Mouse (Mus musculus): ENCODE data around the gene Snx29.
"Not testable (repeated sequence)": the region's sequence is repeated elsewhere in the genome, so short reads cannot be mapped to it uniquely, and the experiment has no call there.

Gene Snx29

DNA sequence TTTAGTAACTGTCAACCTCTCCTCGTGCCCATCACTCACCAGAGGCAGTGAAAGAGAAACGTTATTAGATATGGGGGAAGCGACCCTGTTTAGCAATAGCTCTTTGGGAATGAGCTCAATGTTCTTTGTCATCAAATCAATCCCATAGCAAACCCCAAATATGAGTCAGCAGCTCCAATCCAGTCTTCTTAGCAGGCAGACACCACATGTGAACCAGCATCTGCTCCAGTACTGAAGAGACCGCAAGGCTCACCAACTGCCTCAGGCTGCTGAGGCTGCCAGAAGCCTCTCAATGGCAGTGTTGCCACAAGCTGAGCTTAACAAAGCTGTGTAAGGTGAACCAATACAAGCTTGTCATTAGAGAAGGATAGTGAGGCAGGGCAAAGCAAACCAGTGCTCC lies 177.4 kb downstream of the Snx29 start:
- no peak for DNase-seq

DNA sequence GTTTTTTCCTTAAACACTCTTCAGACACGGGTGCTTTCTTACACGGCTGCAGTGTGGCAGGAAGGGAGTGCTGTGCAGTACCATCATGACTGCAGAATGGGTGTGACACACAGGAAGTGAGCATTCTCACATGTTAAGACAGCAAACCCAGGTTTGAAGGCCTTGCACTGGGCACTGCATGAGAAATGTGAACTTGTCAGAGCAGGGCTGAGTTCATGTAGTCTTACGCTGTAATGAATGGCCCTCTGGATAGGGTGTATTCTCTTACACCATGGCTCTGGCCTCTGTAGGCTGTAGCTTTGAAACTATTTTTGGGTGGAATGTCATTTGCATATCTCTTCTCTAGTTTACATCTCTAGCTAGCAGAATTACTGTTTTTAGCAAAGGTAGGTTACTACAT lies 178.4 kb downstream of the Snx29 start:
- no peak for DNase-seq

- no peak for DNase-seq
Observed at GRCm38 (mm10) chr16:11501611-11502010, 178.9 kb downstream of the Snx29 start.

GRCm38 (mm10) chr16:11504666-11505491 lies 182.2 kb downstream of the Snx29 start:
- DNase-seq, result no peak

DNA sequence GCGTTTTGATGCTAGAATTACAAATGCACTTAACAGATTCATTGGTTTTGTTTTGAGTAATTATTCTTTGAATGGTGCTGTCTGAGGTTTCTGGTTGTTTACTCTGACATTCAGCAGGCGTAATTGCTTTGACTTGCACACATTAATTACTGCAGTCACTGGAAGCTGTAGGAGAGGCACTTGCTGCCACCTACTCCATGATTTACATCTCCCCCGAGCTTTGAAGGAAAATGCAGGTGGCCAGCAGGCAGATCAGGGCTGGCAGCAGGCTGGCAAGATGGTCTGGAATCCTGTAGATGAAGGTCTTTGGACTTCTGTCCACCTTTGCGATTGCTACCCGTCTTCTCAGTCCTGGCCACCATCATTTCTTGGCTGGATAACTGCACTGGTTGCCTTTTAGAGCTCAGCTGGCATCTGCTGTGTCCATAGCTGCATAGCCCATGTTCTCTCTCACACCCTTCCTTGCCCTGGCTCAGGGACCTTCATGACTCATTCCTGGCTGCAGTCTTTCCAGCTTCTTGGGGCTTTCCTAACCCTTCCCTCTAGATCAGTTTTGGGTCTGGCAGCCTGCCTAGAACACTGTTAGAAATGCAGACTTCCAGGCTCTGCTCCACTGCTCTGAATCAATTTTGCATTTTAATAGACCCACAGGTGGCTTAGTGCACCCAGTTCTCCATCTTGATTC lies 182.9 kb downstream of the Snx29 start:
- peak; percentile 72 to 80 for DNase-seq

DNA sequence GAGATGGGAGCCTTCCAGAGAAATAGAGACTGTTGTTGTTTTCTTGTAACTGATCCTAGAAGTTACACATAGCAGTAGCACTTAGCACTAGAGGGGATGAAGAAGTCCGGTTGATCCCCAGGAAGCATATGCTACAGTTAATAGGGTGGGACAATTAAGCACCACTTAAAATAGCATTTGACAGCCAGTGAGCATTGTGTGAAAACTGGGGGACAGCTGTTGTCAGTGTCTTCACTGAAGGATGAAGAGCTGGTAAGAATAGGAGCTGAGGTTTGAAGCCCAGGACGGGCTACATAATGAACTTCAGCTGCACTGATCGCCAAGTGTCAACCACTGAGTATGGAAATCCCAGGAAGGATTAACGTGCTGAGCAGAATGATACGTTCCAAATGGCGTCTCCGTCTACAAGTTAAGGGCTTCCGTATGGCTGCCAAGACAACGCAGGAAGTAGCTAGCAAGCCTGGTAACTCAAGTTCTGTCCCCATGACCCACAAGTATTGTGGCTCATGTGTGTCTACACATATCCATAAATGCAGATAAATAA lies 184.6 kb downstream of the Snx29 start:
- DNase-seq, result no peak

DNA sequence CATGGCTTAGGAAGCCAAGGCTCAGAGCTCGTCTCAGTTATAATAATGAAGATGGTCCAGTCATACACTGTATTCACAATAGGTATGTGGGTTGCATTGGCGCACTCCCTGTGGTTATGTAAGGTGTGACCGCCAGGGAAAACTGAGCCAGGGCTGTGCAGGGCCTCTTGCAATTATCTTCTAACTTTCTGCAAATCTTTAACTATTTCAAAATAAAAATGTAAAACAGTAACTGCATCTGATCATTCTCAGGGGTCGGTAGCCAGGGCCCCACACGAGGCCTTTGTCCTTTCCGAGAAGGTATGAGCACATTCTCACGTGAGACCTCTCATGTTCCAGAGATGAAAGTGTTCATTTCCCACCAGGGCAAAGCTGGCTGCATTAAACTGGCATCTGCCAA lies 185.6 kb downstream of the Snx29 start:
- DNase-seq, result no peak

- DNase-seq, result no peak
Observed at GRCm38 (mm10) chr16:11510416-11510815, 187.7 kb downstream of the Snx29 start.

DNA sequence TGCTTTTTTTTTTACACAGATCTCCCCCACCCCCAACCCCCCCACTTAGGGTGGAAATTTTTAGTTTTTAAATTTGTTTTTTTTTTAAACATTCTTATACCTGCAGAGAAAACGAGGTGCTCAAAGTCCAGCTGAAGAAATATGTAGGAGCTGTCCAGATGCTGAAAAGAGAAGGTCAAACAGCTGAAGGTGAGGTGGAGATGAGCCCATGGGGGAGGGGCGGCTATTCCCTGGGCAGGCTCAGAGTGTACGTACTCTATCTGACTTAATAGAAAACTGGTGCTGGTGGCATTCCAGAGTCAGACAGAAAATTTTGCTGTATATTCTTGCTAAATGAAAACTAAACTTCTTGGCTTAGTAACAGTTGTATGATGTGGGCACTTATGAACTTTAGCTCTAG lies 188.1 kb downstream of the Snx29 start:
- no peak for DNase-seq

DNA sequence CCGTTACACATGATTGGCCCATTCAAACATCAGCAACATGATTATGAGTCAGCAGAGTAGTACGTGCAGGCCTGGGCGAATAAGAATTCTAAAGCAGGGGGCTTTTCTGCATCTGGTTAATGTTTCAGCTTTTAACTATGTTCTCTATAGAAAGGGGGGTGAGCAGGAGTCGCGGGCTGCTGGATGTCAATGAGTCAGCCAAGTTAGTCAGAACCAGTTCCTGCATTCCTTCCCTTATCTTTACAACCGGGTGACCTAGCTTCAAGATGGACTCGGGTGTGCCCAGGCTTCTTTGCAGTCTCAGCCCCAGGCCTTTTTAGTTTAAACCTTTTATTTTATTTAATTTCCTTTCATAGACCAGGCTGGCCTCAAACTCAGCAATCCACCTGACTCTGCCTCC lies 189.0 kb downstream of the Snx29 start:
- not testable (repeated sequence) for DNase-seq

- no peak for DNase-seq
Observed at GRCm38 (mm10) chr16:11516681-11517080, 194.0 kb downstream of the Snx29 start.

DNA sequence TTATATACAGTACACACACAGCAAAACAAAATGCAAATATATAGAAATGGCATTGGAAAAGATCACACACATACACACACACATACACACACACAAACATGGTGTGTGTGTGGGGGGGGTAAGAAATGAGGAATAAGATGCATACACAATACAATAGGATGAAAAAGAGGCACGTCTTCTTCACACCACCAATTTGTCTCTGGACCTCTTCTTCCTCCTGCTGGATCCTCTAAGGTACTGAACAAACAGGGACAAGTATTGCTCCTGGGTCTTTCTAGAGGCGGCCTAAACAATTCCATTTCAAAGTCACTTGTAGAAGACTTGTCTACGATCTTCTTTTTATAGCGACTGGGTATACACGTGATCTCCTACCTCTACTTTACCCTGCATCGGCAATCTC lies 194.7 kb downstream of the Snx29 start:
- no peak for DNase-seq

DNA sequence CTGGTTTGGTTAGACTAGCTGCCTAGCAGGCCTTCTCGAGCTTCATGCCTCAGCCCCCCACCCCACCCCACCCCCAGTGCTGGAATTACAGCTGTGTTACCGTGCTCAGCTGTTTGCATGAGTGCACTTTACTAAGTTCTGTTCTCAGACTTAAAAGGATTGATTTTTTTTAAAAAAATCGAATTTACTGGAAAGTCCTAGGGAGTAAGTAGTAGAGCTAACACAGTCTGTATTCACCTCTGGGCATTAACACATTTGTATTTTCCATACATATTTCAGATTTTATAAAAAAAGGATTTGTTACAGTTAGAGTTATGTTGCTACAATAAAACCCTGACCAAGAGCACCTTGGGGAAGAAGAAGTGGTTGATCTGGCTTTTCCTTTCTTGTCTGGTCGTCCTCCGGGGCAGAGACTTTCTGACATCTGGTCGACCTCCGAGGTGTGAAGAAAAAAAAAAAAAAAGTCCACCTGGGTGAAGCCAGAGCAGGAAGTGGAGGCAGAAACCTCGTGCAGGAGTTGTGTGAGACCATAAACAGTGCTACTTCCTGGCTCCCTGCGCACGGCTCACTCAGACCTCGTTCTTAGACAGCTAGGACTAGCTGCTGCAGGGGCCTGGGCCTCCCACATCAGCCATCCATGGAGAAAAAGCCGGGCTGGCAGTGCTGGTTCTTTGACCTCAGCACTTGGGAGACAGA lies 196.2 kb downstream of the Snx29 start:
- no peak for DNase-seq

GRCm38 (mm10) chr16:11526104-11526786 lies 203.5 kb downstream of the Snx29 start:
- DNase-seq, result peak; percentile 57 to 69

GRCm38 (mm10) chr16:11526996-11527395 lies 204.3 kb downstream of the Snx29 start:
- peak in 1 of 2 experiments; percentile 46 for DNase-seq

- peak; percentile 43 to 68 for DNase-seq
Observed at GRCm38 (mm10) chr16:11530466-11531194, 207.9 kb downstream of the Snx29 start.

GRCm38 (mm10) chr16:11531441-11531840 lies 208.7 kb downstream of the Snx29 start:
- DNase-seq, result peak; percentile 33 to 62

GRCm38 (mm10) chr16:11532592-11532991 lies 209.9 kb downstream of the Snx29 start:
- peak; percentile 92 to 94 for DNase-seq

- DNase-seq, result peak; percentile 48 to 59
Observed at GRCm38 (mm10) chr16:11533441-11533840, 210.7 kb downstream of the Snx29 start.

DNA sequence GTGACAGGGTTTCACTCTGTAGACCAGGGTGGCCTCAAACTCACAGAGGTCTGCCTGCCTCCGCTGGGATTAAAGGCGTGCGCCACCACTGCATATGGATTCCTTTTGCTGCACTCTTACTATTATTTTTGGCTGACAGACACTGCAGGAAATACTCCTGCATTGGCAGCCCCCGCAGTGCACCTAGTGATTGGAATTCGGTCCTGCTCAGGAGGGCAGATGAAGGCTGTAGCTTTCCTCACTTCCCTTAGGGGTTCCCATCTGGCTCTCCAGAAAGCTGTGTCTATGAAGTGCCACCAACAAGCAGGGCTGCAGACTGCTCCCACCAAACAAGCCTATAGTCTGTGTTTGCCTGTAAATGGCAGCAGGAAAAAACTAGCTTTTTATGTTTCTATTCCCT lies 215.0 kb downstream of the Snx29 start:
- DNase-seq, result no peak

DNA sequence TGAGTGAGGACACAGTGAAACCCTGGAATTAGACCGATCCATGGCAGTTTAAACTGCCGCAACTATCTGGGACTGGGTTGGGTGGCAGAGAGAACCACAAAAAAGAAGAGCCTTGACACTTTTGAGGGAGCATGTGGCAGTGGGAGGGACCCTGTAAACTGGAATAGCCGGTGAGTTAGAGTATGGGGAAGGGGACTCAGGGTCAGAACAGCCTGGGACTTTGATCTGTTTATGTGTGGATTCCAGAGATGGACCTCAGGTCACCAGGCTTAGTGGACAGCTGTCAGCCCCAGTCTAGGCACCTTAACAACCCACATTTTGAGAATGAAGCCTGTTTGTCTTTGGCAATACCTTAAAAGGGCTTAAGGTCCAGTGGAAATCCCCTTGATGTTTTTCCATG lies 215.5 kb downstream of the Snx29 start:
- no peak for DNase-seq

GRCm38 (mm10) chr16:11540961-11541360 lies 218.3 kb downstream of the Snx29 start:
- DNase-seq, result no peak

Measured in cerebellum, postnatal 10 days (tissue).